Mouse (Mus musculus): ENCODE measurements around the gene Trnt1.

DNA sequence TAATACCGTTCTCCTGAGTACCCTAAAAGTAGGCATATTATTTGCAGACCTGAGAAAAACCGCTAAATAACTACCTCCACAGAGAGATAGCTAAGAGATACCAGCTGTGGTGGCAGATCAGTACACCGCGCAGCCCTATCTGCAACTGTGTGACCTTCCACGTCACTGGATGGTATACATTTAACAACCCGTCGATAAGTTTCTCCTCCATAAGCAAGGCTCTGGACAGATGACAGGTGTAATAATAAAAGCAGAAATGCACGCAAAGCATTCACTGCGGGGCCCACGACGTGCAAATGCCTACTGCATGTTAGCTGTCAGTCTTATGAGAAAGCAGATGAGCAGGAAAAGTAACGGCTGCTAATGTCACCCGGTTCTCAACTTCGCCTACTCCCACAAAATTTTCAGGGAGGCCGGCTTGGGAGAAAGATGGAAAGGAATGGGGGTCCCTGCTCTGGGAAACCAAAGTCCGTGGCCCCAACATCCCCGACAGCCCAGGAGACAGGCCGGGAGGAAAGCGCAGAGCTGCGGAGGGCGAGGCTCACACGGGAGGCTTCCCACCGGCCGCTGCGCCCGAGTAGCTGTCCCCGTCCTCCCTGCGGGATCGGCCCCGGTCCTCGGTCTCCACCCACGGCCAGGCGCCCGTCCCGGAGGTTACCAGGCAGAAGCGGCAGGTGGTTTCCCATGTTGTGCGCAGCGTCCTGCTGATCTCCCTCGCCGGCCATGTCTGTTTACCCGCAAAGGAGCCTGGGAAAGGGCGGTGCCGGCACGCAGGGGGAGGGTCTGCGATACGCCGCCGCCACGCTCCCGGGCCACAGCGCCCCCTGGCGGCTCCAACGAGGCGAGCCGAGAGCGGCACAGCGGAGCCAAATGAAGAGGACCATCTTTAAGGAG, 30.7 kb downstream of the Trnt1 start, which contains the start of gene Crbn:
- TF ChIP-seq CTCF (IDR thresholded peaks at IDR 0.05; ENCODE audit: extremely low read depth, insufficient read length, insufficient replicate concordance, low read depth, low read length), result peak; percentile 96
- TF ChIP-seq POLR2A (IDR thresholded peaks at IDR 0.05; ENCODE audit: low read depth, low read length), result no peak; the same call in 1 of the 2 replicates

Data from small intestine, adult 2 months (tissue).